Mouse (Mus musculus) erythroblast, embryonic 14.5 days (primary cell): ENCODE results near the gene Krtdap.

Experiments
- GATA1 ChIP-seq: IDR thresholded peaks from 2 replicates; pipeline ENCODE4 v1.6.1; 2012; ENCODE audit warnings: low read length, inconsistent platforms, mixed read lengths
- TAL1 ChIP-seq: IDR thresholded peaks from 3 replicates; pipeline ENCODE4 v1.6.1; 2012; ENCODE audit warnings: low read length, inconsistent platforms, mixed read lengths

- TF ChIP-seq GATA1 (no peak), TAL1 (no peak)
These were observed 7.2 kb downstream of the Krtdap start for GRCm38 (mm10) chr7:30794921-30795320.
